Mouse (Mus musculus) megakaryocyte progenitor cell, adult 5-6 weeks (primary cell): ENCODE measurements around the gene Clca2. TPM values are rescaled to one million over a fixed set of nuclear protein-coding genes. Genes with fewer than 3 reads are reported as not detected.

Source experiments
- ATAC-seq: replicated peaks from 2 replicates; pipeline ENCODE4 v1.8.0; 2016; ENCODE audit warnings: mild to moderate bottlenecking, moderate TSS enrichment, inconsistent platforms; ENCODE audit not compliant: poor library complexity
- total RNA-seq, 2 experiments: library from RNA; stranded (forward) in 1 of 2; stranded (reverse) in 1 of 2; fragments of 157-497, 149-512 nt in 1 of 2; fragments of 200-1000 nt in 1 of 2; gene quantifications; 2 replicates each; pipeline versions ENCODE4 v1.2.3 to v1.2.4; 2015 to 2017

Clca2 gene
- total RNA-seq (2015), result not detected in 2 replicates
- total RNA-seq (2017), result not detected in 2 replicates

- 0 out of 2 replicates have a peak, but pooled peaks have one; percentile 29 for ATAC-seq
Measured at GRCm38 (mm10) chr3:145099291-145099690, at the start of gene Clca2. Clca2 (minus strand) TSS chr3:145099443.

DNA sequence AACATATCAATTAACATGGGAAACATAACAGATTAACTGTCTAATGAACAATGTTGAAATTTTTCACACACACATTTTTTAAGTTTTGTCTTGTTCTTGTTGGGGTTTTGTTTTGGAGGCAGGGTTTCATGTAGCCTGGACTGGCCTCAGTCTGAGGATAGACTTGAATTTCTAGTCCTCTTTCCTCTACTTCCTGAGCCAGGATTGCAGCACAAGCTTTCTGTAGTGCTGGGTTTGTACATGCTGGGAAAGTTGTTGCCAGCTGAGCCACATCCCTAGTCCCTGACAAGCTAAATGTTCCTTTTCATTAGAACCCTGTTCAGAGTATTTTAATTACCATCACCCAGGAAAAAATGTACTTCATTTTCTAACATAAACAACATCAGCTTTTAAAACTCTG, 48.7 kb upstream of the Clca2 start:
- no peak for ATAC-seq

- ATAC-seq, result 0 out of 2 replicates have a peak, but pooled peaks have one; percentile 66
Measured at GRCm38 (mm10) chr3:145147483-145147882, 48.2 kb upstream of the Clca2 start.

DNA sequence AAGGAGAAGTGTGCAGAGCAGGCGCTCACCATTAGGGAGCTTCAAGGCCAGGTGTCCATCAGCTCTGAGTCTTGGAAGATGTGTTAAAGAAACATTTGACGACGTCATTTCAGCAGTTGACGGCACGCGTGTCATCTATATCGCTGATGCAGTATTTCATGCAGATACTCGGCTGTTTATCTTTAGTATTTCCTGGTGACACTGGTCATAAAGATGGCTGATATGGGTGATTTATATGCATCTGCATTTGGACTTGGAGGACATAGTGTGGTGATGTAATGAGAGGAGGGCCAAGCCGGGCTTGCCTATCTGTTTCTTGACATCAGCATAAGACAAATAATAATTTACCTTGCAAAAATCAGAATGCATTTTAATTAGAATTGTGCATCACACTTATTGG, 47.6 kb upstream of the Clca2 start:
- no peak for ATAC-seq

DNA sequence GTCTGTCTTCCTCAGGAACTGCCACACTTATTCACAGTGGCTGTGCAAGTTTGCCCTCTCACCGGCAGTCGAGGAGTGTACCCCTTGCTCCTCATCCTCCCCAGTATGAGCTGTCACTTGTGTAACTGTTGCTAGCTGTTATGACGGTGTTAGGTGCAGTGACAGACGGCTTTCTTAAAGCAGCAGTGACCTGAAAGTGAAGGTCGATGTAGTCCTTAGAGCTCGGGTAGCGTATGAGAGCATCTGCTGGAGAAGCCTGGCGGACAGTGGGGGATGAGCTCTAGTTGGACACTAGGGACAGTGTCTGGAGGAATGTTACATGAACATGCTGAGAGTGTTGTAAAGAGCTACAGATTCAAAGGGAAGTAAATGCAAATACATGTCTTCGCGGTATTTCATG, 44.6 kb upstream of the Clca2 start:
- ATAC-seq, result no peak

DNA sequence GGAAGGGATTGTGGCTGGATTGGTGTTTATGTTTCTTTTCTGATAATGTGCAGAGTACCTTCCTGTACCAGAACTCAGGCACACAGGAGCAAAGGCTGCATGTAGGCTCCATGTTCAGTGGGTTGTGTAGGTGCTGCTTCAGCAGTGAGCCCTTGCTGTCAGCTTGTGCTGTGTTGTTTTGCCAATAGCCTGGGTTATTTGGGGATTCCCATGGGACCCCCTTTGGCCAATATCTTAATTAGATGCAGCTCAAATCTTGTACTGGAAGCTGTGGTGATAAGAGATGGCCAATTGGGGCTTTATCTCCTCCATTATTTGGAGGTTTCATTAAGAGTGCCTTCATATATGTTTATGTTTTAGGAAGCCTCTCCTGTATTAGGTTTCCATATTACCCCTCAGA, 43.7 kb upstream of the Clca2 start:
- no peak for ATAC-seq

DNA sequence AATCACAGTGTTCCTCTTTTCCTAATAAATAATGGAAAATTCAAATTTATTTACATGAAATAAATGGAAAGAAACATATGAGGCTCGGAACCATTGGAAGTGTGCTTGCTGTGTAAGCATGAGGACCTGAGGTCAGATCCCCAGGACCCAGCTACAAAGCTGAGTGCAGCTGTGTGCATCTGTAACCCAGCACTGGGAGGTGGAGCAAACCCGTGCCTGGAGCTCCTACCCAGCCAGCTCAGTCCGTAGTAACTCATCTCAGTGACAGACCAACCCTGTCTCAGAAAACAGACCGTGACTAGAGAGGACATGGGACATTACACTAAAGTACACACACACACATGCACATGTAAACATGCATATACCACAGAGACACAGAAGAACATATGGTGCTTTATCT, 41.0 kb upstream of the Clca2 start:
- ATAC-seq, result no peak

- peak; percentile 97 for ATAC-seq
Measured at GRCm38 (mm10) chr3:145131210-145131868, 32.1 kb upstream of the Clca2 start.

GRCm38 (mm10) chr3:145129356-145129755, 30.1 kb upstream of the Clca2 start:
- ATAC-seq, result no peak

DNA sequence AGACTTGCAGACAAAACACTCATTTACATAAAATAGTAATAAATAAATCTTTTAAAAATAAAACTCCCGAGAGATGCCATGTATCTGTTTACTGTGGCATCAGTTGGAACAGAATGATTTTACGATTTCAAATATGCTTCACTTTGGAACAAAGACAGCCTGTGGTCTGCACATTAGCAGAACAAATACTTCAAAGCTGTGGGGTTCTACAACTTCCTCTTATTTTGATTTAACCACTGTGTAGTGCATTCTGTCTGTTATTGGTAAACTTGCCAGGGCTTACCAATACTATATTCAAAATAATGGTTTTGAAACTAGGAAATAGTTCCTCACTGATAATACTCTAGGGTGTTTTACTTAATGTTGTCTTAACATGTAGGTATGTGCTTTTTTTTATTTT, 27.4 kb upstream of the Clca2 start:
- ATAC-seq, result 0 out of 2 replicates have a peak, but pooled peaks have one; percentile 27

DNA sequence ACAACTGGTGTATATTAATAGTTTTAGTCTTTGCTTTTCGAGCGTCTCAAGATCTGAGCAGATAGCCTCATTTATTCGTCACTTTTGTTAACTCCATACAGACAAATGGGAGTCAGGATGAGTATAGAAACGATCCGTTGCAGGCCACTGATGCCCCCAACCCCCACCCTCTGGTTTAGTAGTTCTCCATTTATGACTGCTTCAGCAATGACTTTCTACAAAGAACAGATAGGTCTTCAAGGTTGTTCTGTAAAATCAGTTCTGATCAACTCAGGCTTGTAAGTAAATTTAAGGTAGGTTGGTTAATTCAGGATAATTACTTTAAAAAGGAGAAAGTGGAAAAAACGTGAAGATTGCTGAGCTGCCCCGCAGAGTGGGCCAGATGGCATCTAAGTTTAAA, 20.2 kb upstream of the Clca2 start:
- no peak for ATAC-seq

GRCm38 (mm10) chr3:145119002-145119358, 19.7 kb upstream of the Clca2 start:
- ATAC-seq, result no peak; the same call in 1 of the 2 replicates

DNA sequence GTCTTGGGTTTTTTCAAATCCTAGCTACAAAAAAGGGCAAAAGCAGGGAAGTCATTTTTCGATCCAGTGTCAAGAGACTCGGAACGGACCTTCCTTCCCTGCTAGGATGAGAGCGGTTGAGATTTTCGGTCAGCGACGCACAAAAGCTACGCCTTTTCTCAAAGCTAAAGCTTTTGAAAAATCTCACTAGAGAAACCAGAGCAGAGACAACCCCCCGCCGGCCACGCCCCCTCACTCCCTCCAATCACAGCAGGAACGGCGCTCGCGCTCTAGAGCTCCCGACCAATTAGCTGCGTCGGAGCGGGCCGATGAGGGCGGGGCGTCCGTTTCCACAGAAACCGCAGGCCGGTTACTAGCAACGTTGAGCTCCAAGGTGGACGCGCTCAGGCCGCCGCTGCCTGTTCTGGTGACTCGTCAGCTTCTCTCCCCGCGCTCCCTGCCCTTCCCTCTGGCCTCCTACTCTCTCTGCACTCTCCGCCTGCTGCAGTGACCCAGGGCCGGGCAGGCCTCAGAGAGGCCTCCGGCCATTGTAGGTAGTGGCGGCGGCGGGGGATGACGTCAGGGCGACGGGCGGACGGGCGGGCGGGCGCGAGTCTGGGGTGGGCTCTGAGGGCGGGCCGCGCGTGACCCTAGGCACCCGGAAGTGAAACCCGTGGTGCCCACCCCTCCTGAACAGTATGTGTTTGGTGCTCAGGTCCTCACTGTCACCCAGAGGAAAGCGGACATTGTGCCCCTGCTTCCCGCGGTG, 19.2 kb upstream of the Clca2 start, which contains the start of gene Odf2l:
TSS of gene Odf2l (plus strand) at position 335 of the 748 bp plus-strand sequence.
- peak; percentile 90 for ATAC-seq

GRCm38 (mm10) chr3:145117637-145118036, 18.4 kb upstream of the Clca2 start:
- ATAC-seq, result no peak

DNA sequence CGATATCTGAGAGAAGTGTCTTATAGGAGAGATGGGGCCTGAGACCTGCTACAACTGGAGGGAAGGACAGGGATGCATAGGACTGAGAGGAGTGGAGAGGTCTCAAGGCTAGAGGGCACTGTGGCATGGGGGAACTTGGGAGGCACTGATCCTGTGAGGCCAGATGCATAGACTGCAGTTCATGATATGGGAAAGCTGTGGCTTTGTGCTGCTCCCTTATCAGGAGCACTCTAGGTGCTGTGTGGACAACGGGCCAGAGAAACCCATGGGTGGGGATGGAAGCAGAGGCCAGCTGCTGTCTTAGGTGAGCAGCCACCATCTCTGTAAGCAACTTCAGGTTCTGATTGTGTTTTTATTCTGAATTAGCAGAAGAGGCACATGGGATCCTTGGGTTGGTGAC, 15.9 kb upstream of the Clca2 start:
- peak; percentile 26 for ATAC-seq

- ATAC-seq, result 0 out of 2 replicates have a peak, but pooled peaks have one; percentile 30
Measured at GRCm38 (mm10) chr3:145105773-145106504, 6.7 kb upstream of the Clca2 start.

DNA sequence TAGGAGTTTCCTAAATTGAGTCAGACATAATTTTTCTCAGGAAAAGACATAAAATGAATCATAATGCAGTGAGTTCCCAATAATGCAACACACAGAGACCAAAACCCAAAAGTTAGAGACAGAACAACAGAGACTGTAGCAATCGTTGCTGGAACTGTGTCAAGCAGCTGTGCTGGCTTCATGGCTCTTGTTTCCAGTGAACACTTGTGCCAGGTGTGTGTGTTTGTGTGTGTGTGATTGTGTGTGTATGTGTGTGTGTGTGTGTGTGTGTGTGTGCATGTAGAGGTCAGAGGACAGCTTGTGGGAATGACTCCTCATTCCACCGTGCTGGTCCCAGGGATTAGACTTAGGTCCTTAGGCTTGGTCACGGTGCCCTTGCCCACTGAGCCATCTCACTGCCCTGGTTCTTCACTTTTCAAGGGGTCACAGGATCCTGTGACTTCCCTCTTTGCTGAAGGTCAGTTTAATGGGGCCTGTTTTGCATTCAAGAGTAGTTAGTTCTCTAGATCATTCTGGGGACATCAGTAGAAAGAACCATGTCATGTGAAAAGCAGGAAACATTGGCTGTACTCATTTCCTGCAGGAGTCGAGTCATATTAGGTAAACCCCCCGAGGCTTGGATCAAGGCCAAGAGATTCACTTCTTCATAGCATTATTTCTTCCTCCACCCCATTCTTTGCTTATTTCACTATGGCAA, 6.0 kb upstream of the Clca2 start:
- ATAC-seq, result peak; percentile 59

- ATAC-seq, result 0 out of 2 replicates have a peak, but pooled peaks have one; percentile 15
Measured at GRCm38 (mm10) chr3:145103770-145104169, 4.5 kb upstream of the Clca2 start.

DNA sequence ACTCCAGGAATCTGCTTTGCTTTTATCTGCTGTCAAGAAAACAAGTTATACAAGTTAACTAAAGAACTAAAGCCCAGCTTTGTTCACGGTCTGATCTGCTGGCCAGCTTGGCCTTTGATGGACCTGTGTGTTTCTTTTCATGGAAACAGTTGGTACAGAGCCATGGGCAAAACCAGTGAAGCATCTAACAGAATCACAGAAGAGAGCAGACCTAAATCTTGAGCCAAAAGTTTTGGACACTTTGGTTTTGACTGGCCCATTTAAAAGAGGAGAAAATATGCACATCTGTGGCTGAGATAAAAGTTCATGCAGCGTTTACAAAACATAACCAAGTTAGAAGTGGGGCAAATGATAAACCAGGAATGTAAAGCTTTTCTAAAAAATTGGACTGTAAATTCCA, 4.1 kb upstream of the Clca2 start:
- ATAC-seq, result no peak

DNA sequence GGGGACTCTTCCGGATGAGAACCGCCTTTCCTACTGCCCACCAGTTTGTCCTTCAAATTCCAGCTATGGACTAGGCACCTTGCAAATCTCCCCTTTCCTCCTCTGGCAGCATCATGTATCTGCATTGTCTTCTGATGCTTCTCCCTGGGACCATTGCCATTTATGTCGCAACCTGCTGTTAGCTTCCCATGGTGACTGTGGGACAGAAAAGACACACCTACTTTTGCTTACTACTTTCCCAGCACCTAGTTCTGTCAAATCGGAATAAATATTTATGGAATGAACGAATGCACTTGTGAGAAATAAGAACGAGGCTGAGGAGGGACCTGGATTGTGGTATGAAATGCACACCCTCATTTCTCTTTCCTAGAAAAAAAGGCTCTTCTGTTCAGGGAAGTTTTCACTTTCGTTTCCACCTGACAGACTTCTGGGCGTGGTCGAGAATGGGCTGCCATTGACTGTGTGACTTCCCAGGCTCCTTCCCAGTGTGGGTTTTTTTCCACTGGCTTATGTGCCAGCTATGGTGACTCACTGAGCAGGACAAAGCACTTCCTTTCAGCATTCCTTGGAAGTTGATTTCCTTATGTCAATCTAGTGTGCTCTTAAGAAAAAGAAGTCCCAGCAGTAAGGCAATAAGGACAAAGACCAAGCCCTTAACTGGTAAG, 2.8 kb upstream of the Clca2 start:
- no peak for ATAC-seq
